Mouse (Mus musculus): ENCODE data around the gene Spock2.
"Not testable (repeated sequence)": the region's sequence is repeated elsewhere in the genome, so short reads cannot be mapped to it uniquely, and the experiment has no call there.

The Spock2 gene

GRCm38 (mm10) chr10:60151107-60151663, 45.2 kb downstream of the Spock2 start:
- no peak for DNase-seq

GRCm38 (mm10) chr10:60156016-60156415, 50.0 kb downstream of the Spock2 start:
- no peak for DNase-seq

GRCm38 (mm10) chr10:60158144-60158543, 52.1 kb downstream of the Spock2 start:
- no peak for DNase-seq

- DNase-seq, result not testable (repeated sequence)
Measured at GRCm38 (mm10) chr10:60161397-60161796, 55.4 kb downstream of the Spock2 start.

- not testable (repeated sequence) for DNase-seq
Measured at GRCm38 (mm10) chr10:60162184-60162972, 56.4 kb downstream of the Spock2 start.

- DNase-seq, result no peak
Measured at GRCm38 (mm10) chr10:60162973-60163255, 56.9 kb downstream of the Spock2 start.

GRCm38 (mm10) chr10:60164869-60165268, 58.9 kb downstream of the Spock2 start:
- no peak for DNase-seq

- DNase-seq, result no peak
Measured at GRCm38 (mm10) chr10:60166068-60166467, 60.0 kb downstream of the Spock2 start.

- DNase-seq, result no peak
Measured at GRCm38 (mm10) chr10:60168306-60168705, 62.3 kb downstream of the Spock2 start.

GRCm38 (mm10) chr10:60168960-60169359, 62.9 kb downstream of the Spock2 start:
- DNase-seq, result no peak

GRCm38 (mm10) chr10:60170326-60171089, 64.5 kb downstream of the Spock2 start:
- no peak for DNase-seq

- DNase-seq, result no peak
Measured at GRCm38 (mm10) chr10:60171368-60171767, 65.3 kb downstream of the Spock2 start.

GRCm38 (mm10) chr10:60172306-60172705, 66.3 kb downstream of the Spock2 start:
- DNase-seq, result no peak

- no peak for DNase-seq
Measured at GRCm38 (mm10) chr10:60173035-60173434, 67.0 kb downstream of the Spock2 start.

- DNase-seq, result no peak
Measured at GRCm38 (mm10) chr10:60174506-60174905, 68.5 kb downstream of the Spock2 start.

- not testable (repeated sequence) for DNase-seq
Measured at GRCm38 (mm10) chr10:60175306-60175705, 69.3 kb downstream of the Spock2 start.
